Mouse (Mus musculus): Measurements from ENCODE around the gene Atg4a.

GRCm38 (mm10) chrX:140978943-140979342 lies 22.2 kb downstream of the Atg4a start:
- TF ChIP-seq POLR2A (IDR thresholded peaks at IDR 0.05; ENCODE audit: extremely low read depth, insufficient read depth, low read length) = no peak
- TF ChIP-seq CTCF (IDR thresholded peaks at IDR 0.05; ENCODE audit: extremely low read depth, insufficient read depth, low read length) = no peak
